Mouse (Mus musculus) layer of hippocampus, postnatal 14 days (tissue): ENCODE measurements at regions not wholly inside any gene's neighbourhood (a gene's known extent, or its start where the extent isn't known, plus 50 kb on each side); places are given as distances from the start of the nearest gene placed in this dataset.

ENCODE experiments used
- DNase-seq, 2 experiments: peaks; one replicate each; pipeline ENCODE4 v3.0.0; 2021 to 2022; ENCODE audit warnings: low spot score in 2 of 2, mixed read lengths in 1 of 2

DNA sequence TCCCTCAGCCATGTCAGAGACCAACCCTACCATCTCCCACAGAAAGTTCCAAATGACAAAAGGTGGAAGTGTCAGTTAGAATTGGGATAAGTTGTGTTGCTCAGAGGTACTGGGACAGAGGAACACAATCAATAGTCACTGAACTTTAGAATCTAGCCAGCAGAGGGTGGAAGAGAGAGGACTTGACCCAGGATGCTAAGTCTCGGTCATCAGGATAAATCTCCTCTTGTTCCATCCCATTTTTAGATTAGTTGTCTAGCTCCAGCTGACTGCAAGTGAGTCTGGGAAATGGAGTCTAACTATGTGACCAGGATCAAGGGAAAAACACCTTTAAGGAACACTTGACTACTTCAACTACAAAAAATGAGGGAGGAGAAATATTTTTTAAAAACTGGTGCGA, 91.5 kb downstream of the Fam84b start:
- DNase-seq = peak in 1 of 2 experiments; percentile 13

DNA sequence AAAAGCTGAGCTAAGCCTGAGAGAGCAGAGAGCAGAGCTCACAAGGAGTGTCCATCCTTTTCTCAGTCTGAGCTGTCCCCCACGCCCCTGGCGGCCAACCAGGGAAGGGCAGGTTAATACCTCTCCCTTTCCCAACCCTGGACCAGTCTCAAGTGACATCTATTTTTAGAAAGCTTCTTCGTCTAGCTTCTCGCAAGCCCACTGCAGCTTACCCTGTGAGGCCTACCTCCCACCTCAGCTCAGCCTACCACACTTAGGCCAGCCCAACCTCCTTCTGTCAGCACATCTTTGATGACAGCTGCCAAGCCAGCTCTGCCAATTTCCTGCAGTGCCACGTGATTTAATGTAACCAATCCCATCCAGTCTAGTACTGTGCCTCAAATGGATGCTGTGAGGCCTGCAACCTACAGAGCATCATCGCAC, 93.6 kb downstream of the Fam84b start:
- peak; percentile 13 to 26 for DNase-seq

DNA sequence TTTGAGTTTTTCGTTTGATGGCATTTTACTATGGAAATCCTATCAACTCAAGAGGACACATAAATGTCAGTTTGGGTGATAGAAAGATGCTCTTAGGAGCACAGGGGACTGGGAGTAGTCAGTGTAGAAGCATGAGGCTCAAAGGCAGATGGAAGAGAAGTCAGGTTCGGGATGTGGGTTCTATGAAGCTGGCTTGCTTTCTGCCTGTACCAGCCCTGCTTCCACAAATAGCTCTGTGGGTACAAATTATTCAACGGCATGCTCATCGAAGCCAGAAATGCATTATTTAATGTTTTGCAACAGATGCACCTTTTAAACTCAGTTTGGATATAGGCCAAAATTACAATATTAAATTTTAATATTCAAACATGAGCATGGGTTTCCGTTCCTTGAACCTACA, 99.3 kb downstream of the Fam84b start:
- peak in 1 of 2 experiments; percentile 61 for DNase-seq

DNA sequence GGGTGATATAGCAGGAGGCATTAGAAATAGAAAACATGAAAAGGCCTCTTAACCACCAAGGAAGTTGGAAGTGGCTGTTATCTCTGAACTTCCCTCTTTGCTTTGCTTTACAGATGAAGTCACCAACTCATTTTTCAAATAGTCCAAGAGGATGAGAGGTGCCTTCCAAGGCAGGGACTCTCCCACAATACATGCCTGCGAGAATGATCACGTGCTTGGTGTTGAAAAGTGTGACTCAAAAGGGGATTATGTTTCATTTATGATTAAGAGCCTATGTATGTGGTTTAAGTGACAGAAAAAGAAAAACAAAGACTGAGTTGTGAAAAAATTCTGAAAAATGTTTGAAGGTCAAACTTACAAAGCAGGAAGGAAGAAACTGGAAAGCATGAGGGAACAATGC, 114.0 kb downstream of the Fam84b start:
- no peak for DNase-seq

DNA sequence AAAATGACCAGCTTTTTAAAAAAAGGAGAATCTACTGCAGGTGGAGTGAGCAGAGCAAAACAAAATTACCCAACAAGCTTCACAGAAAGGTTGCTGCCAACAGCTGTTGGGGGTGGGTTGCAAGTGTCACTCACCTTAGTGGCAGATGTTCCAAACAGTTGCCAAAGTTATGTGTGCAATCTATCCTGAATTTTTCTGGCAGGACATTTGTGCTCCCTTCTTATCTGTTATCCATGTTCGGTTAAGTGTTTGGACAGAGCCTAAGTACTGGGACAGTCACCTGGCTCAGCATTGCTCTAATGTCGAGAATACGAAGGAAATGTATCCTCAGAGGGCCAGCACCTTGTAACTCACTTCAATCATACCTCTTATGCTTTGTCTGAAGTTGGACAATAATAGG, 115.3 kb downstream of the Fam84b start:
- no peak for DNase-seq

DNA sequence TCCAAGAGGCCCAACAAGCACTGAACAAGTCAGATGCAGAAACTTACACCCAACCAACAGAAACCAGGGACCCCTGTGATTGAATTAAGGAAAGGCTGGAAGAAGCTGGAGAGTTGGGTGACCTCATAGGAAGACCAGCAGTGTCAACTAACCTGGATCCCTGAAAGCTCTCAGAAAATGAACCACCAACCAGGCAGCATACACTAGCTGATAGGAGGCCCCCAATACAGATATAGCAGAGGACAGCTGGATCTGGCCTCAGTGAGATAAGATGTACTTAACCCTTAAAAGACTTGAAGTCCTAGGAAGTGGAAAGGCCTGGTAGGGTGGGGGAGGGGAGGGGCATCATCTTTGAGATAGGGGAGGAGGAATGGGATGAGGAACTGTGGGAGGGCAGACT, 121.2 kb downstream of the Fam84b start:
- no peak for DNase-seq

DNA sequence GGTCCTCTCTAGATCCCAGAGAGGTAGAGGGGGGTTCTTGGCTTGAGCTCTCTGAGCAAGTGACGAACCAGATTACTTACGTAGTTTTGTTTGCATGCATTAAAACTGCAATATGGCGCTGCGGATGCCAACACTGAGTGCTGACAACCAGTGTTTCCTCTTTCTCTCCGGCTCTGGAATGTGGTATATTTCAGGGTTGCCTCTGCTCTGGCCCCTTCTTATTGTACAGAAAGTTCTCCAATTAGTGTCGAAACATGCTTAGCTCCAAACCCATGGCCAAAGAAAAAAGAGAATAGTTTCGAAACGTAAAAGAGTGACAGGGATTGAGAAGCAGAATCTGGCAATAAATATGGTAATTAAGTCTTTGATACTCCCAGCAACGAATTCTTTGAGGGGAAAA, 124.8 kb downstream of the Fam84b start:
- no peak for DNase-seq

DNA sequence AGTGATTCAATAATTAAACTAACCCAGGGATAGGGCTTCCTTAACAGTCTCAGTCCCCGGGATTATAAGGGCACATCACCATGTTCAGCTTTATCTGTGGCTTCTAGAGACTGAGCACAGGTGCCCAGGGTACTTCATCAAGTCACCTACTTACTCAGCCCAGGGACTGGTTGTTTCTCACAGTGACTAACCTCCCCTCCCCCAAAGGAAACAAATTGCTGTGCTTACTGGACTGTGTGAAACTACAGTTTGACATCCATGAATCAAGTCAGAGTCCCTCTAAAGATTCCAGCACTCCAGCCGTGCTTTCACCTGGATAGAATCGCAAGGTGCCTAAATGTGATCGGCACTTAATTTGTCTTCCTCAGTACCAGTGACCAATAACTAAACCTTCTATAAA, 125.2 kb downstream of the Fam84b start:
- DNase-seq = no peak

DNA sequence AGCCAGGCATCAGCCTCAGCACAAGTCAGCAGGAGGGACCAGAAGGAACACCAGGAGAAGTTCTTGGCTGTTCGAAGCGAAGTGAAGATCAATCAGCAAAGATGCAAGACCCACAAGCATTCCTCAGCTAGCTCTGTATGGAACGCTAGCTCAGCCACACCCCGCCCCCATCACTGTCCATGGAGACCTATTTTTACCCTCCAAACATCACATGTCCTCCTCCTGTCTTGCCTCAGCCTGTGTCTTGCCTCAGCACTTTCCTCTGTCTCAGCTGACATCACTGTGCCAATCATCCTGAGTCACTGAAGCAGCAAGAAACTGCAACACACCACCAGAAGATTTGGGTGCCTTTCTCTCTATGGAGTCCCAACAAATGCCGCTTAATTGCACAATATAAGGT, 134.2 kb downstream of the Fam84b start:
- no peak for DNase-seq

DNA sequence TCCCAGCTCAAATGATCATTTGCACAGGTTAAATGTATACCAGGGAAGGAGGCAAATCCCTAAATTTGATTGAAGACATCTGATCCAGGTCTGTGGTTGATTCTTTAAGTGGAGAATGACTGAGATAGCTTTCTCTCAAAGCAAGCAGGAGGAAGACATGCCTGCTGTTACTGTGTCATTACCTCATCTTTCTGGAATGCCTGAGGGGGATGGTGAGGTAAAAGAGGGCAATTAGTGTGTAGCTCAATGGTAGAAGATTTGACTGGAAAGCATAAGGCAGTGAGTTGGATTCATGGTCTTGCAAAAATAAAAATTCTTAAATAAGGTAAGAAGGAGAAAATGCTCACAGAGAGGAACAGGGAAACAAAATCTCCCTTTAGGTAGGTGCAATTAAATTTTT, 144.9 kb downstream of the Fam84b start:
- DNase-seq = no peak

DNA sequence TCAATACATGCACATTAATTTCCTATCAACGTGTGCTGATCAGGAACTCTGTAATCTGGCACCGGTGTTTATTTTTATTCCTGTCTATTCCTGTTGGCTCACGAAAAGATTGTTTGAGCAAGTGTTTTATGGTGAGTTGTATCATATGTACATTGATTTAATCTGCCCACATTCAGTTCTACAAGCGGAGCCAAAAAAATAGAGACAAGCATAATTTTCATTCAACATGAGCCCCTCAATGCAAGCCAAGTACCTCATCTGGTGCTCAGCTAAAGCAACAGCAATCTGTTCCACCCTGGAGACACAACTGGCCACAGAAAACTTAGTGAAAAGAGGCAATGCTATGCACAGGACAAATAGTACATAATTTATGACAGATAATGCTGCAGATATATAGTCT, 147.6 kb downstream of the Fam84b start:
- DNase-seq = peak; percentile 25 to 72

DNA sequence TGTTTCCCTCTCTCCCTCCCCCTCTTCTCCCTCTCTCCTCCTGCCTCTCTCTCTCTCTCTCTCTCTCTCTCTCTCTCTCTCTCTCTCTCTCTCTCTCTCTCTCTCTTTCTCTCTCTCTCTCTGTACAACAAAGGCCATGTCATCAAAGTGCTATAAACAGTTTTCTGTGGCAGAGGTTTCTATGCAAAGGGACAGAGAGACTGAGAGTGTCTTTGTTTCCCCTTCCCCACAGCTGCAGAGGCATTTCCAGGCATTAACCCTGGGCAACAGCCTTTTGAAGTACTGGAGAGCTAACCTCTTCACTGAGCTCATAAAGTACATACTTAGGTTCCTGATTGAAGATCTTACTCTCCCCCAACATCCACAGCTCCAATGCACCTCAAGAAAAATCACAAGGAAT, 152.3 kb downstream of the Fam84b start:
- DNase-seq = no peak

DNA sequence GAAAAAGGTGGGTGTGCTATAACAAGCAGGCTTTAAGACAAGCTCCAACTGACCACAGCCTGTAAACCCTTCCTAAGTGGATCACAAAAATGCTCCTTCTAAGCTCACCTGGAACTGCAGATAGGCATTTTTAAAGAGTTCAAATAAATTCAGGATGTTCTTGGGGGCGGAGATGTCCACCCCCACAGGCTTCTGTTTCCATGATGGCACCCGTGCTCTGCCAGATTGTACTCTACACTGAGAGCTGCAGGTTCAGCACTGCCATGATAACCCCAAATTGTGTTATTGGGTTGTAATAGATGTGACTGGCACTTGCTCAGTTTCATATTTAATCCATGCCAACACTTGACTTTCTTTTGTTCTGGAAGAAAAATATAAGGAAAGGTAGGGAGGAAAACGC, 158.8 kb downstream of the Fam84b start:
- peak in 1 of 2 experiments; percentile 60 for DNase-seq

DNA sequence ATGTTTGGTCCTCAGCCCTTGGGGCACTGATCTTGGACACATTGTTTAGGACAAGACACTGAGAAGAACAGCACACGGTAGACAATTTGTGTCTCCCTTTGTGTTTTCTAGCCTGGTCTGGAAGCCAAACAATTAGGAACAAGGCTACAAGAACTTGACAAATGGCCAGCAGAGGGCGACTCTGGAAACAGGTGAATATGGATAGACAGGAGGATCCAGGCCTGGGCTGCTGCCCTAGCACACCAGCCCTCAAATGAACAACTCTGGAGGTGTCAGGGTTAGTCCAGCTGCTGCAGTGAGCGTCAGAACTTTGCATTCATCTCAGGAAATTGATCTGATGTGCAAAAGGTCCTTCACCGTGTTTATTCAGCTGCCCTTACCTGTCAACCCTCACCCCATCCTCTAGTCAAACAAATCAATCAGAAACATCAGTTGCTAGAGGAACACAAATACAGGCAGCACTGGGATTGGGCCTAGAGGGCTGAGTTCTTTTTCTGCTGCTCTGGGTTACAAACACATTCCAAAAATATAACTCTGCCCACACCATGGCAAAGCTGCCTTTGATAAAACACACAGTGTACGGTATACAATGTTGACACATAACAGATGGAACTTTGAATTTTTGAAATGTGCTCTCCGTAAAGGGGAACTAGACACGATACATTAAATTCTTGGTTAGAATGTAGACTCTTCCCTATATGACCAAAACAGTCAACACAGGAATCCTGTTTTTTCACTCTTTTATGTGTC, 159.7 kb downstream of the Fam84b start:
- peak; percentile 15 to 57 for DNase-seq

DNA sequence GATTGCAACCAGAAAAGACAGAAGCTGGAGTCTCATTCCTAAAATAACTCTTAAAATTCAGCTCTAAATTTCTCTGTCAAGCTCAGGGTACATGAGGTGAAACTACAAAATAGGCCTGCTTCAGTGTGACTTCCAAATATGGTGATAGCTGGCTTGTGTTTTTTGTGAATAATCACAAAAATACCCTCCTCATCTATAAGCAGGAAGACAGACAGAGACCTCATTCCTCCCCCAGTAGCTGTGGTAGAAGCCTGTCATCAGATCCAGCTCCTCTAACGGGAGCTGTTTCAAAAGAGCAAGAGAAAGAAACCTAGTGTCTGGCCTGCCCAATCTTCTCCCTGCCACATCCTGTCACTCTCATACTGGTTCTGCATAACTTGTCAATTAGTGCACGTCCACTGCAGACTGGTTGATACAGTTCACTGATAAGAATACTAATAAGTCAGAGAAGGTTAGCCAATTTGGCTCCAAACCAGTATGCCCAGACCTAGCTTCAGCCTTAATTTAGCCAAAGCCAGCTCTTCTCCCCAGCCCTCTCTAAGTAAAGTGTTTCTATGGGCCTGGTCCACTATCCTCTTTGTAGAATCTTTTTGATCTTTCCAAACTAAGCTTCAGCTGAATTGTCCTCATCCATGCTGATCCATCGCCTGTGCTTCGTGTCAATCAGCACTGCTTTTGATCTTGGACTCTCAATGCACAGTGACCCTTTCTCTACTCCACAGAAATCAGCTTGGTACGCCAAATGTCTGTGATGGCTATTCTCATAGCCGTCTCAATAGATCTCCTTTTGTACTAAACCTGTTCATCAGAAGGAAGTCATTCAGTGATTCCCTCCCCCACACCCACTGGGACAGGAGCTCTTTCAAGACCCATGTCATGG, 160.6 kb downstream of the Fam84b start:
- peak; percentile 25 to 56 for DNase-seq

DNA sequence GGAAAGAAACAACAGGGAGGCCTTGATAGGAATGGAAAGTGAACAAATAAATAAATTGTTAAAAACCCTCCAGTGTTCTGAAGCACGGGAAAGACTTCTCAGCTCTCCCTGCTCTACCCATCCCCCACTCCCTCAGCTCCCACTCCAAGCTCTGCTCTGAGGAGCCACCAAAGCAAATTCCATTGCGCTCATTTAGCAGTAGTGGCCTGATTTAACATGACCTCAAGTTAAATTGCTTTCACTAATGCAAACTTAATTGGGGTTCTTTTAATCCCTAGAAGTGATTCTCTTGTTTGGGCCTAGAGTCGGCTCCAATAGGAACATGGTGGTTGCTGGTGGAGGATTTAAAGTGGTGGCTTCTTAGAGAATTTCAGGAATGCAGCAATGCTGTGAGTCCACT, 161.4 kb downstream of the Fam84b start:
- no peak for DNase-seq

DNA sequence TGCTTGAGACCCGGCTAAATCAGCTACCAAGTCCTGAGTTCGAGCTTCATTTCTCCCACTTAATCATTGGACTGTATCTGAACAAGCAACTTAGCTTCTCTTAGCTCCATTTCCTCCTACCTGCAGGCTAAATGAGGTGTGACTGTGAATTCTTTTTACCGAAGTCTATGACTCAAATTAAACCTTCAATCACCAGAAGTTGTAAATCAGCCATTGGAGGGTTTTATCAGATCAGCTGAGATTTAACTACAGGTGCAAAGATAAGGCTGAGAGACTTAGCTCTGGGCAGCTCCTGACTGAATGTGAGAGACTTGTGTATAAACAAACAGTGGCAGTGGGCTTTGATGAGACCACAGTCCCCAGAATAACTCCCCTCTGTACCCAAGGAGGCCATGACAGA, 176.2 kb downstream of the Fam84b start:
- DNase-seq = no peak

DNA sequence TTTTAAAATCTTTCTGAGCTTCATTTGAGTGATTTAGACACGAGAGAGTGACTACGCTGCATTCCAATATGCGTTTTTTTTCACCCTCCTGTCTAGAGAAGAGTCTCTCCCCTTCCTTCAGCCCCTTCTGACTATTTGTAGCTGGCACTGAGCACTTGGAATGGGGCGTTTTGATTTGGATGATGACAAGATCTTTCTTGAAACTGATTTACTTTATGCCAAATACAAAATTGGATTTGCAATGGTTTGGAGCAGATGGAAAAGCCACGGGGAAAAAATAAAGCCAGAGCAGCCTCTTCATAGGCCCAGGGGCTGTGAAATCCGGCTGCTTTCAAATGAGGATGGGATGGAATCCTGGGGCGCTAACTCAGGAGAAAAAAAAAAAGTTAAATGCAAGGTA, 196.0 kb downstream of the Fam84b start:
- peak; percentile 22 to 54 for DNase-seq

DNA sequence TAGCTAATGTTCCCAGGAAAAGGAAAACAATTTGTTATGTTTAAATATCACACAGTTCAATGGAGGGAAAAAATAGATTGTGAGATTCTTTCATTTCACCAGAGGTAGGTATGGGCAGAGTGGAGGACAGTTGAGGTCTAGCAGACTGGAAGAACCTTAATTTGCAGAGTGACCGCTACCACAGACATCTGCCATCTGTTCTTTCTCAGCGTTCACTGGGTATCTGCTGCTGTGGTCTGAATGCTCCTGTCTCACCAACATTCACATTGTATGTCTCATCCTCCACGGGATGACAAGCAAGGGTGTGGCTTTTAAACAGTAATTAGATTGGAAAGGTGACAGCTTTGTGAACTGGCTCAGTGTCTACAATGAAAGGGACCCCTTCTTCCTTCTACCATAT, 198.5 kb downstream of the Fam84b start:
- DNase-seq = no peak

DNA sequence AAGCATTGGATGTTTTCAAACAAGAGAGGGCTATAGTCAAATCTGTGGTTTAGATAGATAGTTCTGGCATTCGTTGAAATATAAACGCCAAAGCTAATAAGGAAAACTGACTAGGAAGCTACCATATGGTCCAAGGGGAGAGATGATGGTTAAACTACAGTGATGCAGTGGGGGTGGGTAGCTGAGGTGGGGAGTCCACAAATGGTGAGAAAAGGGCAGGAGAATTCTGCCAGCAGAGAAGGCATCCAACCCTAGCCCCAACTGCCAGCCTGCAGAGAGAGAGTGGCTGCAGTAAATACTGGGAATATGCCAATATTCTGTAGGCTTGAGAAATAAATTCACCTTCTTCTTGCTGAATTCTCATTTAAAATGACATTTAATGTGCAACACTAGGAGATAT, 204.3 kb downstream of the Fam84b start:
- no peak for DNase-seq

DNA sequence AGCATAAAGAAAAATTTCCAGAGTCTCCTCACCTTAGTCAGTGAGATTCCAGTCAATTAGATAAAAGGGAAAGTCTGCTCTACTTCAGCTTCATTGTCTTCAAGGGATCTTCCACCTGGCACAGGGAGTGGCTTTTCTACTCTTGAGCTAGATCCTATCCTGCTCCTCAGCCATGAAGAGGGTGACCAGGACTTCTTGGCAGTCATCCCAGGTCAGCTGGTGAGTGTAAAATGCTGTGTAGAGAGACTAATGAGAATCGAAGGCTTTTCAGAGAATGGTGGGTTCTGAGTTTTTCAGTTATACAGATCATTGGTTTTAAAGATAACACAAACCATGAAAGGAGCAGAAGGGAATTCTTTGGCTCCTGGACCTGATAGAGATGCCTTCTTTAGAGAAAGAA, 211.8 kb downstream of the Fam84b start:
- no peak for DNase-seq

DNA sequence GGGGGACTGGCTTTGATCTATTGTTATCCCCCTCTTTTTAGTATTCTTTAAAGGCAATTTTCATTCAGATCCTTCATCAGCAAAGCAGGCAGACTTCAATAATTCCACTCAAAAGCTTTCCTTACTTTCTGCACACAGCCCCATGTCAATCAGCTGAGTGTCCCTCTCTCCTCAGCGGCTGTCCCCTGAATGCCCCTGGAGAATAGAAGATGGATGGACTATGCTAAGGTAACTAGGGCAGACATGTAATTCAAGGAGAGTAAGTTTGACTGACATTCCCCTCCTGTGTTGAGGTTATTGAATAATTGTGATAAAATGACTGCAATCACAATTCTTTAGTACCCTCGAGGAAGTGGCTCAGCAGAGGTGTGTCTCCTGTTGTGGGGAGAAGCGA, 220.1 kb downstream of the Fam84b start:
- DNase-seq = no peak
